Mouse (Mus musculus): ENCODE results near the gene Lrp3. TPM values are rescaled to one million over a fixed set of nuclear protein-coding genes. Genes with fewer than 3 reads are reported as not detected.

Lrp3 gene
- polyA plus RNA-seq, 1 experiment from 2014 or later = 23.9 TPM

GRCm38 (mm10) chr7:35234361-35235245 lies 19.3 kb upstream of the Lrp3 start:
- Histone ChIP-seq H3K9me3 (replicated peaks; ENCODE audit: control insufficient read depth, low read length, poor library complexity, severe bottlenecking) (no peaks in the 10 kb centered on the region), H3K4me3 (ENCODE audit: low read depth, low read length) (peak overlapping the region; percentile 59), H3K27me3 (ENCODE audit: control insufficient read depth, insufficient read depth, low read depth, low read length) (no peaks in the 10 kb centered on the region), H3K4me1 (ENCODE audit: control insufficient read depth, insufficient read depth, low read length) (peaks cover 9% of the 10 kb centered on the region), H3K9ac (ENCODE audit: low read depth, low read length) (peak overlapping the region; percentile 63), H3K36me3 (ENCODE audit: control insufficient read depth, insufficient read depth, low read length) (no peaks in the 10 kb centered on the region), H3K27ac (ENCODE audit: low read length) (peak overlapping the region; percentile 90), H3K4me2 (ENCODE audit: low read length) (peak overlapping the region; percentile 57)
- ATAC-seq = peak; percentile 95
- under 1% methylated on average over 45 of the region's 45 CpGs for WGBS

GRCm38 (mm10) chr7:35233861-35234260 lies 18.6 kb upstream of the Lrp3 start:
- peaks cover 9% of the 10 kb centered on the region for H3K4me1 ChIP-seq (ENCODE audit: control insufficient read depth, insufficient read depth, low read length)
- no peaks in the 10 kb centered on the region for H3K9me3 ChIP-seq (replicated peaks; ENCODE audit: control insufficient read depth, low read length, poor library complexity, severe bottlenecking)
- H3K9ac ChIP-seq (ENCODE audit: low read depth, low read length) = peak overlapping the region; percentile 60
- H3K36me3 ChIP-seq (ENCODE audit: control insufficient read depth, insufficient read depth, low read length) = no peaks in the 10 kb centered on the region
- peak overlapping the region; percentile 57 for H3K4me2 ChIP-seq (ENCODE audit: low read length)
- WGBS = 37% methylated on average over 12 of the region's 12 CpGs
- peak overlapping the region; percentile 47 for H3K4me3 ChIP-seq (ENCODE audit: low read depth, low read length)
- no peak for ATAC-seq
- H3K27ac ChIP-seq (ENCODE audit: low read length) = peak overlapping the region; percentile 90
- H3K27me3 ChIP-seq (ENCODE audit: control insufficient read depth, insufficient read depth, low read depth, low read length) = no peaks in the 10 kb centered on the region

DNA sequence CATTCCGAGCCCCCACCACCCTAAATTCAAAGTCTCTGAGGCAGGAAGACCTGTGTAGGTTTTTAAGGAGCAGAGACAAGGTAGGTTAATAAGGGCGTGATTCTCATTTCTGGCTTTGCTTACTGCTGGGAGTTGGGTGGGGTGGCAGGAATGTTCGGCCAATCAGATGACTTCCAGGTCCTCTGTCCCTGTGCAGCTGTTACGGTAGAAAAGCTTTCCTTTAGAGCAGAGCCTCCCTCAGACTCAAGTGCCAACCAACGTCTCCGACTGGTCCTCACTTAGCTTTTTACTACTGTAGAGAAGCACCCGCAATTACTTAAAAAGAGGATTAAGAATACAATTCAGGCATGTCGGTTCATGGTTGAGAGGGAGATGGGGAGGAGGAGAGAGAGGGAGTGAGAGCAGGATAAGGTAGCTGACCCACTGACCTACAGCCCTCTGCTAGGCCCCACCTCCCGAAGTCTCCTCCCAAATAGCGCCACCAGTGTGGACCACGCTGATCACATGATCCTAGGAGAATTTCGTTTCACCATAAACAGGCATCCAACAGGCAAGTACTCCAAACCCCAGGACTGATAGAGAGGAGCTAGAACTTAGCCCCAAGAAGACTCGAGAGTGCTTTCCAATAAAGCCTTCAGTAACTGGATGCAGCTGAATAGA lies 17.6 kb upstream of the Lrp3 start:
- no peak overlapping the region for H3K4me2 ChIP-seq (ENCODE audit: low read length)
- no peaks in the 10 kb centered on the region for H3K36me3 ChIP-seq (ENCODE audit: control insufficient read depth, insufficient read depth, low read length)
- no peak for ATAC-seq
- no peak overlapping the region for H3K4me3 ChIP-seq (ENCODE audit: low read depth, low read length)
- no peak overlapping the region for H3K9ac ChIP-seq (ENCODE audit: low read depth, low read length)
- H3K27ac ChIP-seq (ENCODE audit: low read length) = no peak overlapping the region
- no peaks in the 10 kb centered on the region for H3K27me3 ChIP-seq (ENCODE audit: control insufficient read depth, insufficient read depth, low read depth, low read length)
- H3K4me1 ChIP-seq (ENCODE audit: control insufficient read depth, insufficient read depth, low read length) = peaks cover 9% of the 10 kb centered on the region
- WGBS = 30% methylated on average over 13 of the region's 13 CpGs
- H3K9me3 ChIP-seq (replicated peaks; ENCODE audit: control insufficient read depth, low read length, poor library complexity, severe bottlenecking) = no peaks in the 10 kb centered on the region

GRCm38 (mm10) chr7:35230333-35230732 lies 15.0 kb upstream of the Lrp3 start:
- H3K4me2 ChIP-seq (ENCODE audit: low read length) = no peak overlapping the region
- no peaks in the 10 kb centered on the region for H3K9me3 ChIP-seq (replicated peaks; ENCODE audit: control insufficient read depth, low read length, poor library complexity, severe bottlenecking)
- no peaks in the 10 kb centered on the region for H3K27me3 ChIP-seq (ENCODE audit: control insufficient read depth, insufficient read depth, low read depth, low read length)
- 73% methylated on average over 3 of the region's 3 CpGs for WGBS
- 0 out of 2 replicates have a peak, but pooled peaks cover 4% of the 10 kb centered on the region for H3K4me1 ChIP-seq (ENCODE audit: control insufficient read depth, insufficient read depth, low read length)
- H3K9ac ChIP-seq (ENCODE audit: low read depth, low read length) = no peak overlapping the region
- no peak for ATAC-seq
- no peaks in the 10 kb centered on the region for H3K36me3 ChIP-seq (ENCODE audit: control insufficient read depth, insufficient read depth, low read length)
- H3K4me3 ChIP-seq (ENCODE audit: low read depth, low read length) = no peak overlapping the region
- H3K27ac ChIP-seq (ENCODE audit: low read length) = no peak overlapping the region

DNA sequence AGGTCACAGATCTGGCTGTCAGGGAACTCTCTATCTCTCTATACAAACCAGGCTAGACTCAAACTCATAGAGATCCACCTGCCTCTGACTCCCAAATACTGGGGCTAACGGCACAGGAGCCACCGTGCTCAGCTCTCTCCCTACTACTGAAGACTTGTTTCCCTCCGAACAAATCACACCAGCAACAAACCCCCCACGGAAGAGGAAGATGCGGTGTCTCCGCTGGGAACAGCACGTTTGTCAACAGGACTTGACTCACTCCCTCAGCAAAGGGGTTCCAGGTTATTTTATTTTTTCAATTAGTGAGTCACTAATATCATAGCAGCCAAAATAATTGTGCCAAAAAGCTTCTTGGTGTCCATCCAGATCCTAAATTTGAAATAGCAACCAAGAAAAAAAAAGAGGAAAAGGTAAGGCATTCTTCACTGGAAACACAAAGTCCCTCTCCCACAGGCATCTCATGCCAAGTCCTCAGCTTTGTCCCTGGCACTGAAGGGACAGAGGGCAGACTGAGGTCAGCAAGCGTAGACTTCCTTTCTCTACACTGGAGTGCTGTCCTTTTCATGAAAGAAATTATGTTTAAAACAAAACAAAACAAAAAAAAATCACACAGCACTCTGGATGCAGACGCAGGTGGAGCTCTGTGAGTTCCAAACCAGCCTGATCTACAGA lies 5.5 kb upstream of the Lrp3 start:
- Histone ChIP-seq H3K27ac (ENCODE audit: low read length) (no peak overlapping the region), H3K9me3 (replicated peaks; ENCODE audit: control insufficient read depth, low read length, poor library complexity, severe bottlenecking) (no peaks in the 10 kb centered on the region), H3K9ac (ENCODE audit: low read depth, low read length) (no peak overlapping the region), H3K4me3 (ENCODE audit: low read depth, low read length) (no peak overlapping the region), H3K4me1 (ENCODE audit: control insufficient read depth, insufficient read depth, low read length) (peaks cover 2% of the 10 kb centered on the region), H3K27me3 (ENCODE audit: control insufficient read depth, insufficient read depth, low read depth, low read length) (no peaks in the 10 kb centered on the region), H3K4me2 (ENCODE audit: low read length) (no peak overlapping the region), H3K36me3 (ENCODE audit: control insufficient read depth, insufficient read depth, low read length) (no peaks in the 10 kb centered on the region)
- ATAC-seq = no peak
- 77% methylated on average over 9 of the region's 9 CpGs for WGBS

DNA sequence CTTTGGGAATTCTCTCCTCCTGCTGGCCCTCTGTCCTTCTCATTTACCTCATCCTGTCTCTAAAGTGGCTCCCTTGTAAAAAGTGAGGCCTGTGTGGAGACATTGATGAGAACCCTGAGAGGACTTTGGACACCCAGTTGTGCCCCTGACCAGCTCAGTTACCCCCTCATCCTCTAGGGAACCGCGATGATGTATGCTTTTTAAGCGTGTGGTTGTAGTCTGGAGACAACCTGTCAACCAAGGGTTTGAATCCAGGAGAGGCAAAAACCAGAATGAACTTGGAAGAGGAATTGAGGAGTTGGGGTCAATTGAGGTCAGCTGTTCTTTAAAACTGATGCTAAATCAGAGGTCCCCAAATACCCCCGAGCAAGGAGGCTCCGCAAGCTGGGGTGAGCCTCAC lies 433 bp upstream of the Lrp3 start:
- H3K27me3 ChIP-seq (ENCODE audit: control insufficient read depth, insufficient read depth, low read depth, low read length) = no peaks in the 10 kb centered on the region
- WGBS = 40% methylated on average over 5 of the region's 5 CpGs
- ATAC-seq = peak; percentile 2; the same call in 1 of the 2 replicates
- H3K9ac ChIP-seq (ENCODE audit: low read depth, low read length) = peak overlapping the region; percentile 93
- peaks cover 7% of the 10 kb centered on the region for H3K36me3 ChIP-seq (ENCODE audit: control insufficient read depth, insufficient read depth, low read length)
- peaks cover 12% of the 10 kb centered on the region for H3K4me1 ChIP-seq (ENCODE audit: control insufficient read depth, insufficient read depth, low read length)
- no peaks in the 10 kb centered on the region for H3K9me3 ChIP-seq (replicated peaks; ENCODE audit: control insufficient read depth, low read length, poor library complexity, severe bottlenecking)
- H3K4me2 ChIP-seq (ENCODE audit: low read length) = peak overlapping the region; percentile 64
- H3K27ac ChIP-seq (ENCODE audit: low read length) = peak overlapping the region; percentile 88
- peak overlapping the region; percentile 77 for H3K4me3 ChIP-seq (ENCODE audit: low read depth, low read length)

DNA sequence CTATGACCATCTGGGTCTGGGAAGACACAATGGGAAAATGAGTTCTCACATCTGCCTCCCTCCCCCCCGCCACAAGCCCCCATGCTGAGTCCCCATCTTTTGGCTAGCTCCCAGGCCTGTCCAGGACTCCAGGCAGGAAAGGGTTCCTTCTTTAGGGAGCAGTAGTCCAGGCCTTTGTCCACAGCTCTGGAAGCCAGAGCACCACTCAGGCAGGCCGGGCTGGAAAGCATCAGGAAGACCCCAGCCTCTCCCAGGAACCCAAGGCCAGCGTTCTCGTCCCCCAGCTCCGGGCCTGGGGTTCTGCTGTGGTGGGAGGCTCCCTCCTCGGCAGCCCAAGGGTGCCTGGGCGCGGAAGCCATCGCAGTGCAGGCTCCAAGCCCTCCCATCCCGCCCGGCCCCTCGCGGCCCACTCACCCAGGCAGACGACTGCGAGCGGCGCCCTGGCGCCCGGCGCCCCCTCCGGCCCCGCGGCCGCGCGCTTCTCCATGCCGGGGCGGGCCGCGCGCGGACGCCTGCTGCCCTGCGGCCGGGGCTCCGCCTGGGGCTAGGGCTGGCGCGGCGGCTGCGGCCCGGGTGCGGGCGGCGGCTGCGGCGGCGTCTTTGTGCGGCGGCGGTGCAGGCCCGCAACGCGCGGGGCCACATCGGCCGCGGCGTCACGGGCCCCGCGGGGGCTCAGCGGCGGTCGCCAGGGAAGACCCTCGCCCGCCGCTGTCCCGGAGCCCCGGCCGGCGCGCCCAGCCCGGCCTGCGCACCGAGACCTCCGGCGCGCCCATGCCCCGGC lies 666 bp downstream of the Lrp3 start:
- peak; percentile 64 for ATAC-seq
- Histone ChIP-seq H3K27me3 (ENCODE audit: control insufficient read depth, insufficient read depth, low read depth, low read length) (no peaks in the 10 kb centered on the region), H3K36me3 (ENCODE audit: control insufficient read depth, insufficient read depth, low read length) (peaks cover 12% of the 10 kb centered on the region), H3K27ac (ENCODE audit: low read length) (peak overlapping the region; percentile 88), H3K9ac (ENCODE audit: low read depth, low read length) (peak overlapping the region; percentile 93), H3K4me2 (ENCODE audit: low read length) (peak overlapping the region; percentile 64), H3K4me3 (ENCODE audit: low read depth, low read length) (peak overlapping the region; percentile 77), H3K9me3 (replicated peaks; ENCODE audit: control insufficient read depth, low read length, poor library complexity, severe bottlenecking) (no peaks in the 10 kb centered on the region), H3K4me1 (ENCODE audit: control insufficient read depth, insufficient read depth, low read length) (peaks cover 12% of the 10 kb centered on the region)
- 0% methylated on average over 14 of the region's 79 CpGs for WGBS

GRCm38 (mm10) chr7:35211791-35212190 lies 3.5 kb downstream of the Lrp3 start:
- peaks cover 23% of the 10 kb centered on the region for H3K36me3 ChIP-seq (ENCODE audit: control insufficient read depth, insufficient read depth, low read length)
- peaks cover 12% of the 10 kb centered on the region for H3K4me1 ChIP-seq (ENCODE audit: control insufficient read depth, insufficient read depth, low read length)
- no peak overlapping the region for H3K9ac ChIP-seq (ENCODE audit: low read depth, low read length)
- no peak overlapping the region for H3K4me2 ChIP-seq (ENCODE audit: low read length)
- no peak for ATAC-seq
- H3K27me3 ChIP-seq (ENCODE audit: control insufficient read depth, insufficient read depth, low read depth, low read length) = no peaks in the 10 kb centered on the region
- H3K4me3 ChIP-seq (ENCODE audit: low read depth, low read length) = no peak overlapping the region
- no peaks in the 10 kb centered on the region for H3K9me3 ChIP-seq (replicated peaks; ENCODE audit: control insufficient read depth, low read length, poor library complexity, severe bottlenecking)
- H3K27ac ChIP-seq (ENCODE audit: low read length) = no peak overlapping the region
- WGBS = 93% methylated on average over 4 of the region's 4 CpGs
